Mouse (Mus musculus): ENCODE measurements around the gene Alpi. TPM values are rescaled to one million over a fixed set of nuclear protein-coding genes. Genes with fewer than 3 reads are reported as not detected.

Gene Alpi
- polyA plus RNA-seq, 1 experiment from 2014 or later, result 0.61 TPM

DNA sequence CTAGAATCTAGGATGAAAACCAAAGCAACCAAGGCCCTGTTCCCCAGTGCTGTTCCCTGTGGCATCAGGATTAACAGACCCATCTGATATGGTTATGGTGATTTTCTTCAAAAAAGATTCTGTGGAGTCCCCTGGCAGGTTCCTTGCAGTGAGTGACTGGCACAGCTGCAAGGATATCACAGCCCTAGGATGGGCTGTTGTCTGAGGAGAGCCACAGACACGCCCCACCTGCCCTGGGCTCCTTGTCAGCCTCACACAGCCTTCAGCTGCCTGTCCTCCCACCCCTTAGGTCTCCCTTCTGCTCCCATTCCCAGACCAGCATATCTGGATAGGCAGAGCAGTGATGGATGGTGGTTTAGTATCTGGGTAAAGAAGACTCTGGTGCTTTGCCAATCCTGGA lies 50.7 kb downstream of the Alpi start:
- Histone ChIP-seq H3K4me3 (ENCODE audit: low read depth, low read length) (no peak overlapping the region), H3K4me2 (replicated peaks; ENCODE audit: low read depth, low read length) (no peak overlapping the region), H3K27ac (ENCODE audit: low read length) (no peak overlapping the region), H3K36me3 (ENCODE audit: control insufficient read depth, insufficient read depth, low read length) (no peaks in the 10 kb centered on the region; the same call in 1 of the 2 replicates), H3K9me3 (ENCODE audit: control insufficient read depth, low read depth, low read length) (no peaks in the 10 kb centered on the region), H3K27me3 (ENCODE audit: control insufficient read depth, insufficient read depth, low read length) (no peaks in the 10 kb centered on the region), H3K9ac (replicated peaks; ENCODE audit: low read depth, low read length) (no peak overlapping the region), H3K4me1 (ENCODE audit: control insufficient read depth, insufficient read depth, low read length) (no peaks in the 10 kb centered on the region)
- 72% methylated on average over 1 of the region's 1 CpGs for WGBS
- no peak for ATAC-seq (ENCODE audit: insufficient number of reproducible peaks, insufficient read depth, low FRiP score, low read depth)

DNA sequence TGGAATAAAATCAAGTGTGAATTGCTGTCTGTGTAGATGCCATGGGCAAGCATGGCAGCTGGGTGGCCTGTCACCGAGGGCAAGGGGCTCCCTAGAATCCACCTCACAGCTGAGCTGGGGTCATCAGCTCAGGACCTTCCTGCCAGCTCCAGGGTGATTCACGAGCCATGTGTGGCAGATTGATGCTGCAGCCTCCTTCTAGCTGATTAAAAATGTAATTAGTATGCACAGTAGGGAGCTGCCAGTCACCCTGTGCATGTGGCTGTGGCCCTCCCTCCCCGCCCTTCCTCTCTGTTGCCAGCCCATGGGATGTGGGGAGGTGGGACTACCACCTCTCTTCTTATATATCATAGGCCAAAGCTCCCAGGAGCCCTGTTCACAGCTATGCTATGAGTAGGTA lies 51.3 kb downstream of the Alpi start:
- no peak overlapping the region for H3K27ac ChIP-seq (ENCODE audit: low read length)
- ATAC-seq (ENCODE audit: insufficient number of reproducible peaks, insufficient read depth, low FRiP score, low read depth), result no peak
- no peak overlapping the region for H3K4me3 ChIP-seq (ENCODE audit: low read depth, low read length)
- H3K36me3 ChIP-seq (ENCODE audit: control insufficient read depth, insufficient read depth, low read length), result no peaks in the 10 kb centered on the region; the same call in 1 of the 2 replicates
- H3K27me3 ChIP-seq (ENCODE audit: control insufficient read depth, insufficient read depth, low read length), result no peaks in the 10 kb centered on the region
- H3K4me2 ChIP-seq (replicated peaks; ENCODE audit: low read depth, low read length), result no peak overlapping the region
- no peak overlapping the region for H3K9ac ChIP-seq (replicated peaks; ENCODE audit: low read depth, low read length)
- 79% methylated on average over 3 of the region's 3 CpGs for WGBS
- no peaks in the 10 kb centered on the region for H3K9me3 ChIP-seq (ENCODE audit: control insufficient read depth, low read depth, low read length)
- no peaks in the 10 kb centered on the region for H3K4me1 ChIP-seq (ENCODE audit: control insufficient read depth, insufficient read depth, low read length)

Other genes starting within 250 kb of the Alpi start
- not detected in 2 replicates for gene Alppl2, start 11.7 kb downstream of the Alpi start, polyA plus RNA-seq (2014; fragmentation: Nextera tagmentation; extraction: Ambion mirVana)
- not detected in 2 replicates for gene Akp3, start 23.4 kb upstream of the Alpi start, polyA plus RNA-seq (2014; fragmentation: Nextera tagmentation; extraction: Ambion mirVana)
- gene Ecel1, start 54.9 kb upstream of the Alpi start, polyA plus RNA-seq (2014; fragmentation: Nextera tagmentation; extraction: Ambion mirVana), result 7.5 and 8.4 TPM in 2 replicates
- 0.14 TPM in 1 of 2 replicates, not detected in the other for gene Prss56, start 81.7 kb upstream of the Alpi start, polyA plus RNA-seq (2014; fragmentation: Nextera tagmentation; extraction: Ambion mirVana)
- gene Chrnd, start 89.0 kb upstream of the Alpi start, polyA plus RNA-seq (2014; fragmentation: Nextera tagmentation; extraction: Ambion mirVana), result not detected in 2 replicates
- not detected in 2 replicates for gene Chrng, start 103.1 kb upstream of the Alpi start, polyA plus RNA-seq (2014; fragmentation: Nextera tagmentation; extraction: Ambion mirVana)
- gene Eif4e2, start 112.3 kb upstream of the Alpi start, polyA plus RNA-seq (2014; fragmentation: Nextera tagmentation; extraction: Ambion mirVana), result 138 and 146 TPM in 2 replicates
- gene Efhd1, start 162.8 kb upstream of the Alpi start, polyA plus RNA-seq (2014; fragmentation: Nextera tagmentation; extraction: Ambion mirVana), result 0.14 and 0.34 TPM in 2 replicates
- gene Gigyf2, start 225.4 kb upstream of the Alpi start, polyA plus RNA-seq (2014; fragmentation: Nextera tagmentation; extraction: Ambion mirVana), result 55.1 and 61.2 TPM in 2 replicates

All from stomach, embryonic 14.5 days (tissue).